Mouse (Mus musculus) embryonic fibroblast, embryonic 13.5 days (primary cell): Measurements from ENCODE around the gene Anapc16. TPM values are rescaled to one million over a fixed set of nuclear protein-coding genes. Genes with fewer than 3 reads are reported as not detected.

Source experiments
- H3K27ac ChIP-seq: 2 replicates; pipeline ENCODE4 v1.5.1; 2012; ENCODE audit warnings: low read length, control low read depth, inconsistent platforms; ENCODE audit not compliant: insufficient read depth
- H3K4me1 ChIP-seq: 2 replicates; pipeline ENCODE4 v1.6.1; 2011; ENCODE audit warnings: low read length; ENCODE audit not compliant: control insufficient read depth, insufficient read depth
- H3K4me3 ChIP-seq: 2 replicates; pipeline ENCODE4 v1.5.1; 2011; ENCODE audit warnings: mild to moderate bottlenecking, control low read depth, low read length; ENCODE audit not compliant: insufficient read depth
- CTCF ChIP-seq: IDR thresholded peaks from 2 replicates; pipeline ENCODE4 v1.5.1; 2011; ENCODE audit warnings: mild to moderate bottlenecking, control low read depth, low read length, moderate library complexity, borderline replicate concordance; ENCODE audit not compliant: insufficient read depth
- POLR2A ChIP-seq: IDR thresholded peaks from 2 replicates; pipeline ENCODE4 v1.6.1; 2011; ENCODE audit warnings: low read depth, mild to moderate bottlenecking, control low read depth, low read length, moderate library complexity
- polyA plus RNA-seq: library from polyadenylated mRNA; stranded (reverse); fragments of >200 nt; gene quantifications from 2 replicates; pipeline ENCODE4 v1.2.4, GENCODE M21; 2011; ENCODE audit warnings: low read depth; ENCODE audit not compliant: missing spikeins, insufficient read length

Anapc16 gene
- polyA plus RNA-seq, 1 experiment: 63.4 TPM

DNA sequence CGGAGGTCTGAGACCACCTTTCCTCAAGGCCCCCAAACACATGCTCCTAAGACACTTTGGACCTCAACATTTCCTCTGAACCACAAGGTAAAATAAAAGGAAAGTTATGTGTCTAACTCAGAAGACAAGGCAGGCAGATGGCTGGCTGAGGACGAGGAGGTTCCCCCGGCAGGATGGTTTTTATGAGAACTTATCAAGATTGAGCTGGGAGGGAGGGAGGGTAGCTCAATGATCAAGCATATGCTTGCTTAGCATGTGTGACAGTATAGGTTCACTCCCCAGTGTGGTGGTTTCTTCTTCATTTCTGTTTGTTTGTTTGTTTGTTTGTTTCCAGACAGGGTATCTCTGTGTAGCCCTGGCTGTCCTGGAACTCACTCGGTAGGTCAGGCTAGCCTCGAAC is 56.6 kb downstream of the Anapc16 start:
- no peak overlapping the region for H3K27ac ChIP-seq
- no peak overlapping the region for H3K4me3 ChIP-seq
- TF ChIP-seq POLR2A (no peak), CTCF (no peak)
- H3K4me1 ChIP-seq: peaks cover 14% of the 10 kb centered on the region; the same call in 1 of the 2 replicates

DNA sequence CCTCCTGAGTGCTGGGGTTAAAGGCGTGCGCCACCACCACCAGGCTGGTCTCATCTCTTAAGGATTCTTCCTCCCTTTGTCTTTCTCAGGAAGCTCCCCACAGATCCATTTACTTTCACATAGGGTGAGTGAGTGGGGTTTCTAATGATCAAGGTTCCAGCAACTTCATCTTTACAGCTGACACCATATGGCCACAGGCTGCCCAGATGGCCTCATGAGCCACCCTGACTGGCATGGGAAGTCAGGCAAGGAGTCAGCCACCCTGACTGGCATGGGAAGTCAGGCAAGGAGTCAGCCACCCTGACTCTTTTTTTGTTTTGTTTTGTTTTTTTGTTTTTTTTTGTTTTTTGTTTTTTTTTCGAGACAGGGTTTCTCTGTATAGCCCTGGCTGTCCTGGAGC is 57.5 kb downstream of the Anapc16 start:
- Histone ChIP-seq H3K27ac (no peak overlapping the region), H3K4me3 (no peak overlapping the region), H3K4me1 (peaks cover 14% of the 10 kb centered on the region; the same call in 1 of the 2 replicates)
- no peak for TF ChIP-seq CTCF
- TF ChIP-seq POLR2A: no peak

DNA sequence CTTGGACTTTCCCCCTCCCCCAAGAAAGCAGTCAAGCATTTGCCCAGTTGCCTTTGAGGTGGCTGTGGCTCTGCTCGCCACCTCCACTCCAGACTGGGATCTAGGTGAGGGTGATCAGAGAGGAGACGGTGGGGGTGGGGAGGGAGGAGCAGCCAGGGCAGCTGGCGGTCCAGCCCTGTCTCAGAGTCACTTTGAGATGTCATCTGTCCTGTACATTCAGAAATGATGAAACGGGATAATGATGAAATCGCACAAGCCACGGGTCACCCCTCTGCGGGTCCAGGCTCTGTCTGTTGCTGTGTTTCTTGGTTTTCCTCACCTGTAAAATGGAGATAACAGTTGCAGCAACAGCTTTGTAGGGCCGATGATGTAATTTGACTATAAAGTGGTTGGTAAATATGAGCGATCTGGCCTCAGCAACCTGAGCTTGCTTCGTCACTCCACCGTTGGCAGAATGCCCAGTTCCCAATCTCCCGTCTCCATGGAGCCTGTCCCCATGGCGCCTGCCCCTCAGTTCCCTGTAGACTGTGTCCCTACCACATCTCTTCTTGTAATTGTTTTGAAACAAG is 59.4 kb downstream of the Anapc16 start:
- Histone ChIP-seq H3K4me3 (no peak overlapping the region), H3K27ac (peak overlapping the region; percentile 32), H3K4me1 (peaks cover 13% of the 10 kb centered on the region; the same call in 1 of the 2 replicates)
- 0 out of 2 replicates have a peak, but pooled peaks have one; percentile 0 for TF ChIP-seq POLR2A
- TF ChIP-seq CTCF: no peak

DNA sequence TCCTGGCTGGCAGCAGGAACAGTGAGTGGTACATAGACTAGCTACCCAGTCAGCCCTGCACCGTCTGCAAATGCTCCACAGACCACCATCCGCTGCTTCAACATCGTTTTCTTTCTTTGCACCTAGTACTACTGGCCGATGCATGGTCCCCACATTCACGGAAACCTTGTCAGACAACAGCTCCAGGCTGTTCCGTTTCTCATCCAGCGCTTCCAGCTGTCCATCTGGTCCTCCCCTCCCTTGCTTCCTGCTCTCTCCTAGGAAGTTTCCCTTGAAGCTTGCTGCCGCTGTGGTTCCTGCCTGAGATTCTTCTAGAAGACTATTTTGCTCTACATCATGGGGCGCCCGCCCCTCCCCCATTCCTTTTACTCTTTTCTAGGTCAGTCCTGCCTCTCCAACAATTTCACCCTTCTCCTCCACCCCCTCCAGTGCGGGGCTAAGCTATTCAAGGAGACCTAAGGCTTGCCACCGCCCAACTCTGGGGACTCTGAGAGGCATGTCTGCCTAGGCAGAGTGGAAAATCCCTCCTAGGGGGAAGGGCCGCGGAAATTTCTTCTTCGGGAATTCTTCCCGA is 60.0 kb downstream of the Anapc16 start:
- no peak overlapping the region for H3K4me3 ChIP-seq
- peaks cover 9% of the 10 kb centered on the region; the same call in 1 of the 2 replicates for H3K4me1 ChIP-seq
- TF ChIP-seq CTCF (no peak), POLR2A (0 out of 2 replicates have a peak, but pooled peaks have one; percentile 6)
- peak overlapping the region; percentile 32 for H3K27ac ChIP-seq

DNA sequence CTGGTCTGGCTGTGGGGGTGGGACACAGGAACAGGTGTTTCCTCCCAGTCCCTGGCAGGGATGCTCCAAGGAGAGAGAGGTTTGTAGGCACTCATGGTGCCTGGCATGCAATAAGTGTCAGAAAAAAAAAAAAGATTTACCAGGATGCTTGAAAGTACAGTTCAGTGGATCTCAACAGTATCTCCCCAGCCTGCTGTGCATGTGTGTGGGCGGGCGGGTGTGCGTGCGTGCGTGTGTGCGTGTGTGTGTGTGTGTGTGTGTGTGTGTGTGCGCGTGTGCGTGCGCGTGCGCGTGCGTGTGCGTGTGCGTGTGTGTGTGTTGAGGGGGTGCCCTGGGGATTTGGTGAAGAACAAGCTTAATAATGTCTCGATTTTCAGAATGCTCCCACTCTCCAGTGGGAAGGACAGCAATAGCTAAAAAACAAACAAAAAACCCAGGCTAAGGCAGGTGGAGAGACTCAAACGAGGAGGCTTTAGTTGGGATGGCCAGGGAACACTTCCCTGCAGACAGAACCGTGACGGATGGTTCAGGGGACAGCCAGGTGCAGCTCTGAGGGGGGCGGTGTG is 60.6 kb downstream of the Anapc16 start:
- H3K27ac ChIP-seq: peak overlapping the region; percentile 15; the same call in 1 of the 2 replicates
- no peak for TF ChIP-seq POLR2A
- no peak for TF ChIP-seq CTCF
- peaks cover 8% of the 10 kb centered on the region; the same call in 1 of the 2 replicates for H3K4me1 ChIP-seq
- H3K4me3 ChIP-seq: no peak overlapping the region

DNA sequence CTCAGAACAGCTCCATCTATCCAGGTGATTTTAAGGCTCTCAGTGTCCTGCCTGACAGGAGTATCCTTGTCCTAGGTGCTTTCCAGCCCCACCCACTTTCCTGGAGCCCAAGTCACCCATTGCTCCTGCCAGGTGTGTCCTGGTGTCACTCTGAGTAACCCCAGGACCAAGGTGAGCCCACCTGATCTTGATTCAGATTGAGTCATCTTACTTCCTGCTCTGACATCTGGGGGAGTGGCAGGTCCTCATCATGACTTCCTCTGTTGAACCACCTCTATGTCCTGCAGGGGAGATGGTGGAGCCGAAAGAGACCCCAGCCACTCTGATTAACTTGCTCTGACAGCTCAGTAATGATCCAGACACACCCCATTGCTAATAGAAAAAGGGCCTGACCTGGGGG is 63.9 kb downstream of the Anapc16 start:
- Histone ChIP-seq H3K4me3 (no peak overlapping the region), H3K27ac (no peak overlapping the region), H3K4me1 (peaks cover 8% of the 10 kb centered on the region; the same call in 1 of the 2 replicates)
- TF ChIP-seq CTCF (no peak), POLR2A (no peak)

DNA sequence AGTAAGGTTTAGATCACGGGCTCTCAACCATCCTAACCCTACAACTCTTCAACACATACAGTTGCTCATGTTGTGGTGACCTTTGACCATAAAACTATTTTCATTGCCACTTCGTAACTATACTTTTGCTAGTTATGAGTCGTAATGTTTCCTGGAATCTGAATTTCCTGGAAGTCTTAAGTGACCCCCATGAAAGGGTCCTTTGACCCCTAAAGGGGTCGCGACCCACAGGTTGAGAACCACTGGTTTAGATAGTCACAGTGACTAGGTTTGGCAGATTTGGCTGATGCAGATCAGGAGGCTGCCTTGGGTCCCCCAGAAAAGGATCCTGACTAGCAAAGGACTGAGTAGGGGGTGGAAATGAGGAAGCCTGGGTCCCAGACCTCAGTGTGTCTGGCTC is 64.3 kb downstream of the Anapc16 start:
- Histone ChIP-seq H3K4me1 (peaks cover 8% of the 10 kb centered on the region; the same call in 1 of the 2 replicates), H3K4me3 (no peak overlapping the region)
- TF ChIP-seq CTCF: no peak
- TF ChIP-seq POLR2A: no peak

More for the DNA sequence above, 64.3 kb downstream of the Anapc16 start:
- H3K27ac ChIP-seq: no peak overlapping the region

Other genes with a start within 250 kb of the Anapc16 start
- 31.5 and 36.2 TPM in 2 replicates for gene Dnajb12, start 123.6 kb downstream of the Anapc16 start, polyA plus RNA-seq
- 150 and 156 TPM in 2 replicates for gene Ddit4, start 51.3 kb downstream of the Anapc16 start, polyA plus RNA-seq
- gene Ascc1, start 330 bp downstream of the Anapc16 start, polyA plus RNA-seq: 25.9 and 27.8 TPM in 2 replicates
- 1.1 and 1.6 TPM in 2 replicates for gene Spock2, start 103.1 kb upstream of the Anapc16 start, polyA plus RNA-seq
- gene Chst3, start 216.1 kb upstream of the Anapc16 start, polyA plus RNA-seq: 0.13 and 0.63 TPM in 2 replicates